Mouse (Mus musculus): ENCODE measurements around the gene Prl3c1. TPM values are rescaled to one million over a fixed set of nuclear protein-coding genes. Genes with fewer than 3 reads are reported as not detected.
"Not testable (repeated sequence)": the region's sequence is repeated elsewhere in the genome, so short reads cannot be mapped to it uniquely, and the experiment has no call there.

Prl3c1 gene
- total RNA-seq (2015; ENCODE audit: low replicate concordance) (not detected in 2 replicates), total RNA-seq (2017; ENCODE audit: low replicate concordance) (not detected in 2 replicates)

GRCm38 (mm10) chr13:27196359-27196758 is at the start of gene Prl3c1:
Gene Prl3c1, plus strand, starts transcription at chr13:27196659.
- ATAC-seq (replicated peaks; ENCODE audit: low FRiP score, poor library complexity, severe bottlenecking): no peak

DNA sequence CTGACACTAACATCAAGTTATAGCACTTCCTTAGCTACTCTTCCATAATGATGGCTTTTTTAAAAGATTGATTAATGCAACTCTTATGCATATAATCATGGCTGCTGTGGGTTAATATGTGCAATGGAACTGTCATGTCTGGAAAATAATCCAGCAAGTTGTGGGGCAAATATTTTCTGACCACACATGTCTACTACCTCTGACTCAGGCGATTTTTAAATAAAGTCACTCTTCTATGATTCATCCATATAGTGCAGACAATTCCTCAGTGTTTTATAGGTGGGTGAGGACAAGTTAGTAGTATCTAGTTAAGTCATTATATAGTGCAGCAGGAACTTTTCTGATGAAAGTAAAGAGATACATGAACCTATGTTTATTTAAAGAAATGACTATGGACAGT is 48.2 kb upstream of the Prl3c1 start:
- ATAC-seq (replicated peaks; ENCODE audit: low FRiP score, poor library complexity, severe bottlenecking): no peak

GRCm38 (mm10) chr13:27156490-27156889 is 40.0 kb upstream of the Prl3c1 start, which contains the start of gene Prl3d3:
Gene Prl3d3, plus strand, starts transcription at chr13:27156790.
- ATAC-seq (replicated peaks; ENCODE audit: low FRiP score, poor library complexity, severe bottlenecking): not testable (repeated sequence)

- ATAC-seq (replicated peaks; ENCODE audit: low FRiP score, poor library complexity, severe bottlenecking): no peak
These were observed 45.1 kb downstream of the Prl3c1 start, which contains the start of gene Prl3b1 for GRCm38 (mm10) chr13:27241547-27241946. Gene Prl3b1, plus strand, starts transcription at chr13:27241847.

Other genes with a start within 250 kb of the Prl3c1 start
- not detected in 2 replicates for gene Prl, start 139.1 kb upstream of the Prl3c1 start, total RNA-seq (2015; ENCODE audit: low replicate concordance)
- gene Prl, start 139.1 kb upstream of the Prl3c1 start, total RNA-seq (2017; ENCODE audit: low replicate concordance): not detected in 2 replicates
- not detected in 2 replicates for gene Prl3d1, start 102.5 kb upstream of the Prl3c1 start, total RNA-seq (2015; ENCODE audit: low replicate concordance)
- not detected in 2 replicates for gene Prl3d1, start 102.5 kb upstream of the Prl3c1 start, total RNA-seq (2017; ENCODE audit: low replicate concordance)
- gene Prl3d2, start 75.0 kb upstream of the Prl3c1 start, total RNA-seq (2015; ENCODE audit: low replicate concordance): not detected in 2 replicates
- not detected in 2 replicates for gene Prl3d2, start 75.0 kb upstream of the Prl3c1 start, total RNA-seq (2017; ENCODE audit: low replicate concordance)
- gene Prl3d3, start 39.9 kb upstream of the Prl3c1 start, total RNA-seq (2015; ENCODE audit: low replicate concordance): not detected in 2 replicates
- gene Prl3d3, start 39.9 kb upstream of the Prl3c1 start, total RNA-seq (2017; ENCODE audit: low replicate concordance): not detected in 2 replicates
- gene Prl3b1, start 45.2 kb downstream of the Prl3c1 start, total RNA-seq (2015; ENCODE audit: low replicate concordance): not detected in 2 replicates
- not detected in 2 replicates for gene Prl3b1, start 45.2 kb downstream of the Prl3c1 start, total RNA-seq (2017; ENCODE audit: low replicate concordance)
- not detected in 2 replicates for gene Prl3a1, start 62.8 kb downstream of the Prl3c1 start, total RNA-seq (2015; ENCODE audit: low replicate concordance)
- 0.26 TPM in 1 of 2 replicates, not detected in the other for gene Prl3a1, start 62.8 kb downstream of the Prl3c1 start, total RNA-seq (2017; ENCODE audit: low replicate concordance)
- not detected in 2 replicates for gene Prl6a1, start 116.0 kb downstream of the Prl3c1 start, total RNA-seq (2015; ENCODE audit: low replicate concordance)
- not detected in 2 replicates for gene Prl6a1, start 116.0 kb downstream of the Prl3c1 start, total RNA-seq (2017; ENCODE audit: low replicate concordance)
- gene Prl8a2, start 149.0 kb downstream of the Prl3c1 start, total RNA-seq (2015; ENCODE audit: low replicate concordance): not detected in 2 replicates
- not detected in 2 replicates for gene Prl8a2, start 149.0 kb downstream of the Prl3c1 start, total RNA-seq (2017; ENCODE audit: low replicate concordance)
- not detected in 2 replicates for gene Prl2b1, start 194.2 kb downstream of the Prl3c1 start, total RNA-seq (2015; ENCODE audit: low replicate concordance)
- not detected in 2 replicates for gene Prl2b1, start 194.2 kb downstream of the Prl3c1 start, total RNA-seq (2017; ENCODE audit: low replicate concordance)
- gene Prl8a6, start 242.0 kb downstream of the Prl3c1 start, total RNA-seq (2015; ENCODE audit: low replicate concordance): not detected in 2 replicates
- not detected in 2 replicates for gene Prl8a6, start 242.0 kb downstream of the Prl3c1 start, total RNA-seq (2017; ENCODE audit: low replicate concordance)

Data from erythroid progenitor cell, adult 5-6 weeks (primary cell).